Mouse (Mus musculus): ENCODE data around the gene Zfp462. TPM values are rescaled to one million over a fixed set of nuclear protein-coding genes. Genes with fewer than 3 reads are reported as not detected.

Zfp462 gene
- total RNA-seq, 2 experiments from 2014 or later, result 20.9 to 27.4 TPM

DNA sequence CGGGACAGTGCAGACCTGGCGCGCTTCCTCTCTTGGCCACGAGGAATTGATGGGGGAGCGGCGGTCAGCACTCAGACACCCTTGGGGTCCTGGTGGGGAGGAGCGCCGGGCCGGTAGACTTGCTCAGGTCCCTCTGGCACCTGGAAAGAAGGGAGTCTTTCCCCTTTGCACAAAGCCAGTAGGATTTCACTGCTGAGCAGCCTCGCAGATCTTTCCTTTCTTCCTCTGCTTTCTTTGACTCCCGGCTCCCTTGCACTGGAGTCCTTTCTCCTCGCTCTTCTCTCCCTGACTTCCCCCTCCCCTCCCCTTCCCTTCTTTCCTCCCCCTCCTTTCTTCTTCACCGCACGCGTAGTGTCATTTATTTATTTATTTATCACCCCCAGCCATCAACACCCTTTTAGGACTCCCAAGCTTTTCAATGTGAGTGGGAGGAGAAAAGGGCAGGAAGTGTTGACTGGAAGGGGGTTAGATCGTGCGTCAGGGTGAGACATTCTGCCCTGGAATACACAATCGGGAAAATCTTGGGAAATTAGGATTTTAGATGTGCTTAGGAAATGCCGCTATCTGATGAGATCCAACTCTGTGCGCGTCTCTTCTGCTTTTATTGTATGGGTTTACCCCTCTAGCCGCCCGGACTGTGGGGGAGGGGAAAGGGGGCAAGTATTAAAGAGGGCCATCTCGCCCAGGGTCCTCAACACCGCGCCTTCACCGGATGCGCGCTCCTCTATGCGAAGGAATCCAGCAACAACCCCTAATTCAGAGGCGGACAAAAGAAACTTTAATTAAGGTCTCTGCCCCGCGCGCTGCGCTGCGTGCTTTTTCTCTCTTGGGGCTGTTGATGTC is 976 bp downstream of the Zfp462 start:
- no peak for TF ChIP-seq CTCF (IDR thresholded peaks at IDR 0.05)
- peak overlapping the region; percentile 86 for H3K4me3 ChIP-seq
- peak overlapping the region; percentile 89 for H3K27ac ChIP-seq
- peak; percentile 53 for DNase-seq
- intact Hi-C loops (cut with DNase I), result loop anchor here (5.0 to 10.0 kb wide), 3 partner anchors 86 to 611 kb away; no protein-coding TSS in a partner anchor

DNA sequence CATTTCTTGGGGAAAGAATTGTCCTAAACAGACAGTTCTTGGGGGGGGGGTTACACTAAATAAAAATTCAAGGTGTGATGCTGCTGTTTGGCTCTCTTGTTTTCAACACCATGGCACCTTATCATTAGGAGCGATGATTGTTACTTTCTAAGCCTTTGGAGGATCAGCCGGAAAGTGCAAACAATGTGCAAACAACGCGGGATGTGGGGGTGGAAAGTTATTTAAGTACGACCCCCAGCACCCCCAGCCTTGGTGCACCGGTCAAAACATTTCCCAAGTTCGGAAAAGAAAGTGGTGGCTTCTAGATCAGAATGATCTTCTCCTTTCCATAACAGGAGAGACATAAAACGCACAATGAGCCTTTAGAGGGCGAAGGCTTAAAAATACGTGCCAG is 1.8 kb downstream of the Zfp462 start:
- Histone ChIP-seq H3K4me3 (peak overlapping the region; percentile 86), H3K27ac (peak overlapping the region; percentile 89)
- DNase-seq, result no peak
- intact Hi-C loops (cut with DNase I), result loop anchor here (5.0 to 10.0 kb wide), 3 partner anchors 86 to 612 kb away; no protein-coding TSS in a partner anchor
- TF ChIP-seq CTCF (IDR thresholded peaks at IDR 0.05), result no peak

DNA sequence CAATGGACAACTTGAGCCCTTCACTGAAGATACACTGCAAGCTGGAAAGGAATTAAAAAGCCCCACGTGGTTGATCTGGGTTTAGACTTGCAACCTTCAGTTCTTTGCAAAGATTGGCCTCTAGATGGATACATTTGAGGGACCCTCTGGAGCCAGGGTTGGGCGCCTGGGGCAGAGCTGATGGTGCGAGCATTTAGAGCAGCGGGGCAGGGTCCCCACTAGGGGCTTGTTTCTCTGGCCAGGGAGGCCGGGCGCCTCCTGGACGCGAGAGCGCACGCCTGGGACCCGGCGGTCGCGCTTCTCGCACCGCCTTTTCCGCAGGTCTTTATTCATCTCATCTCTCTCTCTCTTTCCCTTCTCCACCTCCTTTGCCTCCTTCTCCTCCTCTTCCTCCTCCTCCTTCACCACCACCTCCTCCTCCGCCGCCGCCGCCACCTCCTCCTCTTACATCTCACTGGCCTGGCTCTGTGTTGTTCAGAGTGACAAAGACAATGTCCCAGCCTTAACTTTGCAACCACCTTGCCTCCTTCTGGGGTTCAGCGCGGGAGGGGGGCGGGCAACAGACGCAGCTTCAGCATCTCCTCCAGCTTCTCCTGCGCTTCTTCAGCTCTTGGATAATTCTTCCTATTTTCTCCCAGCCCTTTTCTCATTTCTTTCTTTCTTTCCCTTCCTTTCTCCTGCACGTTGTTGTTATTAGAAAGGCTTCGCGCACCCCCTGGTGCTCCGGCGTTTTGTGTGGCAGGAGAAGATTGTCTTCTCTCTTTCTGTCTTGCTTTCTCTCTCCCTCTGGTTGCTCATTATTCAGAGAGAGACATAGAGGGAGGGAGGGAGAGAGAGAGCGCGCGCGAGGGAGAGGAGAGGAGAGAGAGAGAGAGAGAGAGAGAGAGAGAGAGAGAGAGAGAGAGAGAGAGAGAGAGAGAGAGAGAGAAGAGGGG is 2.5 kb downstream of the Zfp462 start:
- peak; percentile 35; the same call in 1 of the 2 replicates for TF ChIP-seq CTCF (IDR thresholded peaks at IDR 0.05)
- H3K4me3 ChIP-seq, result peak overlapping the region; percentile 86
- intact Hi-C loops (cut with DNase I), result loop anchor here (5.0 to 10.0 kb wide), 3 partner anchors 85 to 613 kb away; no protein-coding TSS in a partner anchor
- peak overlapping the region; percentile 89 for H3K27ac ChIP-seq
- peak; percentile 50 for DNase-seq

DNA sequence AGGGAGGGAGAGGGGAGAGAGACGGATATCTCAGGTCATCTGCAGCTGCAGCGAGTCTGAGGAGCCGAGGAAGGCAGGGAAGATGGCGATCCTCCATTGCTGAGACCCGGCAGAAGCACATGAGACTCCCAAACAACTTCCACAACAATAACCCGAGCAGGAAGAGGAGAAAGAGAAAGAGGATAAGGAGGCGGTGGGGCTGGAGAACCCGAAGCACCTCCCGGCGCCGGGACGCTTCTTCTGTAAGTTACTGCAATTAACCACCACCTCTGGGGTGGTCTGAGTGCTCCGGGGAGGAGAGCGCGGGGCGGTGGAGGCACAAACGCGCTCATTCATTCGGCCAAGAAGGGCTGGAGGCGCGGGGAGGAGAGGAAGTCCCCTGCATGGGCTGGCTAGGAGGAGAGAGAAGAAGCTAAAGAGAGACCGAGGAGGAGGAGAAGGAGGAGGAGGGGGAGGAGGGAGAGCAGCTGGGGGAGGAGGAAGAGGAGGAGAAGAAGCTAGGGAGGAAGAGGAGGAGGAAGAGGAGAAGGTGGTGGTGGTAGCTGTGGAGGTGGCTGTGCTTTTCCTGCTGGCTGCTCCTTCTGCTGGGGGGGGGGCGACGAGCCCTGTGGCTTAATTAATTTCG is 3.3 kb downstream of the Zfp462 start:
- no peak for TF ChIP-seq CTCF (IDR thresholded peaks at IDR 0.05)
- intact Hi-C loops (cut with DNase I), result loop anchor here (5.0 to 10.0 kb wide), 3 partner anchors 84 to 613 kb away; no protein-coding TSS in a partner anchor
- H3K4me3 ChIP-seq, result peak overlapping the region; percentile 86
- peak; percentile 56 for DNase-seq
- H3K27ac ChIP-seq, result peak overlapping the region; percentile 89

DNA sequence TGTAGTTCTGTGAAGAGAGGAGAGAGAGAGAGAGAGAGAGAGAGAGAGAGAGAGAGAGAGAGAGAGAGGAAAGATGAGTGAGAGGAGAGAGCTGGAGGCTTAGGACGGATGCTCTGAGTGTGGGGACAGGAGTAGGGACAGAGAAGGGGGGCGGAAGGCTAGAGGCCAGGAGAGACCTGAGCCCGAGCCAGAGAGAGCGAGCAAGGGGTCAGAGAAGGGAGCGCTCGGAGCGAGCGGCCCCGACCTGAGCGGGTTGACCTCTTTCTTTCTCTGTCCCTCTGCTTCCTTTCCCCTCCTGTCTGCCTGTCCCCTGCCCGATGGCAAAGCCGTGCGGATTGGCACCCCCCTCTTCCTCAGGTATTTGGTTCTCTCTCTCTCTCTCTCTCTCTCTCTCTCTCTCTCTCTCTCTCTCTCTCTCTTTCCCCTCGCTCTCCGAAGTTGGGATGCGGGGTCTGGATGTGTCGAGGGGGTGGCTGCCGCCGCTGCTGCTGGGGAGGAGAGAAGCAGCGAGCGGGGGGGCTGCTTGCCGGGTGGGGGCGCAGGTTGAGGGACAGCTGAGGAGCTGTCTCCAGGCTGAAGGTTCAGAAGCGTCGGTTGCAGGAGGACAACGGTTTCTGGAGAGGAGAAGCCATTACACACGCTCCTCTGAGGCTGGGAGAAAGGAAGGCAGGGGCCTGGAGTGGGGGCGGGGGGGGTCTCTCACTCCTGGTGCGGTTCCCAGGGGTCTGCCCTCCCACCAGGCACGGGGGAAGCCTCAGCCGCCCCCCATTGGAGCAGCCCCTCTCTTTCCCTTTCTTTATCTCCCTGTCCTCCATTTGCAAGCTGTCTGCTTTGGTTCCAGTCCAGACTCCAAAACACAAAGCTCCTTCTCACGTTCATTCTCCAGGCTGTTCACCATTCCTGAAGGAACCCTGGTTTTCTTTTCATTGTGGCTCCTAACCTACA is 4.0 kb downstream of the Zfp462 start:
- TF ChIP-seq CTCF (IDR thresholded peaks at IDR 0.05), result no peak
- H3K27ac ChIP-seq, result peak overlapping the region; percentile 89
- peak; percentile 67 for DNase-seq
- intact Hi-C loops (cut with DNase I), result loop anchor here (5.0 to 10.0 kb wide), 3 partner anchors 83 to 614 kb away; no protein-coding TSS in a partner anchor
- peak overlapping the region; percentile 86 for H3K4me3 ChIP-seq

DNA sequence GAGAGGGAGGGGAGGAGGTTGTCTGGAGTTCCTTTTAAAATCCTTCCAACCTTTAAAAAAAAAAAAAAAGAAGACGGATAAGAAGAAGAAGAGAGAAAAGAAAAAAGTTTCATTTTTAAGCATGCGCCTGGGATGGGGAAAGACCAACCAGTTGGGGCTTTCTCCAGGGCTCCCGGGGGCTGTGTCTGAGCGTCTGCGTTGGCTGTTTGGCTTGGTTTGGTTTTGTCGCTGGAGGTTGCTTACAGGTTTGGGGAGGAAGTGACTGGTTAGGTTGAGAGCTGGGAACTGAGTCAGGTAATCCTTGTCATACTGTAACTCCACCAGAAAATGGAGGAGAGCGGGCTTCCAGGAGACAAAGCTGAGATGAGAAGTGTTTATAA is 4.7 kb downstream of the Zfp462 start:
- H3K4me3 ChIP-seq, result peak overlapping the region; percentile 86
- intact Hi-C loops (cut with DNase I), result loop anchor here (5.0 to 10.0 kb wide), 3 partner anchors 83 to 615 kb away; no protein-coding TSS in a partner anchor
- TF ChIP-seq CTCF (IDR thresholded peaks at IDR 0.05), result no peak
- peak; percentile 29 for DNase-seq
- H3K27ac ChIP-seq, result peak overlapping the region; percentile 89

DNA sequence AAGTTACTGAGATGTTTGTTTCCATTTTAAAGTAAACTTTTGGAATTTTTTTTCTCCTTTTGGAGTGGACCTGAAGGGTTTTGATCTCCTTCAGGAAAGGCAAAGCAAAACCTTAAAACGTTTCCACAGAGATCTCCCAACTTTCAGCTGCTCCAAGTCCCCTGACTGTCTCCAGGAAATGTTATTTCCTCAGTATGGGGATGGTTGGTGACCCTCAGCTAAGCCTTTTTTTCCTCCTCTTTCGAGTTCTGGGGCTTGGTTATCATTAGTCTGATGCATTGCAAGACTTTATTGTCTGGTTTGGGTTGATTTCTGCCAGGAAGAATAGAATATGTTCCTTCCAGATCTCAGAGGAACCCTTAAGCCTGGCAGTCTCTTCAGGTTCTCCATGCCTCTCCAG is 5.3 kb downstream of the Zfp462 start:
- peak overlapping the region; percentile 86 for H3K4me3 ChIP-seq
- intact Hi-C loops (cut with DNase I), result no loop called here
- no peak for TF ChIP-seq CTCF (IDR thresholded peaks at IDR 0.05)
- H3K27ac ChIP-seq, result peak overlapping the region; percentile 89
- no peak for DNase-seq

DNA sequence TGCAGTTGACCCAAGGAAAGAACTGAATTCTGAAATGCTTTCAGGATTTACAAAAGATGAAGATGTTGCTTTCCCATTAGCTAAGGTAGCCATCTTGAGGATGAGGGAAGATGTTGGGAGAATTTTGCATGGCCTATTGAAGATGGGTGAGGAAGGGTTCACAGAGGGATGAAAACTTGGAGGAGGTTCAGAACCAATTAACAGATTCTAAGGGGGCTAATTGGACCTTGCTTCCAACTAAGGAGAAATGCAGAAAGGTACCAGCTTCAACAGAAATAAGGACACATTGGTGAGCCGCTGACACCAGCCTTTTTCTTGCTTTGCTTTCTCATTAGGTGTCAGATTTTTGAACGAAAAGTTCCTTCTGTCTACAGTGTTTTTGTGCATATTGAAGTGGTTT is 6.0 kb downstream of the Zfp462 start:
- Histone ChIP-seq H3K27ac (no peak overlapping the region; the same call in 1 of the 2 replicates), H3K4me3 (no peak overlapping the region)
- no peak for TF ChIP-seq CTCF (IDR thresholded peaks at IDR 0.05)
- intact Hi-C loops (cut with DNase I), result no loop called here
- no peak for DNase-seq

DNA sequence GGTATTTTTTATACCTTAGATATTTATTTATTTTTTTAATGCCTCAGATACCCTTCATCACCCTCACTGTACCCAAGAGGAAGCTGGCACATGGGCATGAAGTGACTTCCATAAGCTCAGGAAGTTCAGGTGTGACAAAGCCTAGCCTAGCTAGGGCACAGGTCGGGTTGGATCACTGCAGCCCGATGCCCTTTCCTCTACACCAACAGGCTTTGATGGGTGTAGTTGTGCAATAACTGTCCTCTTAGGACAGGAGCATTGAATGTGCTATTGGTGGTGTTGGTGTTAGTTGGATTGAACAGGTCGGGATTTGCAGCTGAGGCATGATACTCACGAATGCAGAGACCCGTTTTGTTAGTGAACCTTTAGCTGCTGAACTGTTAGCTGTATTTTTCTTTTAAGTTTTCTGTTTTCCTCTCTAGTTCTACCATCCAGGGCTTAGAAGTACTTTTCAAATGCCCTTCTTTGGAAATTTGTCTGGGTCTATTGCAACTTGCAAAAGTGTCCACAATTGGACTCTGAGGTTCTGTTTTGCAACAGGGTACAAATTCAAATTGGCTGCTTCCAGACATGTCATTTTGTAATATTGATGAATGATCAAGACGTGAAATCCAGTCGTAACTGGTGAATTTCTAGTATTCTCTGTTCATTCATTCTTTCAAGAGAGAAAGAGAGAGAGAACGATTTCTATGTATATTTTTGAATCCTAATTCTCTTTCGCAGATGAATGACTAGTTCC is 9.0 kb downstream of the Zfp462 start:
- no peak for TF ChIP-seq CTCF (IDR thresholded peaks at IDR 0.05)
- DNase-seq, result no peak
- peak overlapping the region; percentile 56 for H3K27ac ChIP-seq
- no peak overlapping the region; the same call in 1 of the 2 replicates for H3K4me3 ChIP-seq
- intact Hi-C loops (cut with DNase I), result no loop called here

DNA sequence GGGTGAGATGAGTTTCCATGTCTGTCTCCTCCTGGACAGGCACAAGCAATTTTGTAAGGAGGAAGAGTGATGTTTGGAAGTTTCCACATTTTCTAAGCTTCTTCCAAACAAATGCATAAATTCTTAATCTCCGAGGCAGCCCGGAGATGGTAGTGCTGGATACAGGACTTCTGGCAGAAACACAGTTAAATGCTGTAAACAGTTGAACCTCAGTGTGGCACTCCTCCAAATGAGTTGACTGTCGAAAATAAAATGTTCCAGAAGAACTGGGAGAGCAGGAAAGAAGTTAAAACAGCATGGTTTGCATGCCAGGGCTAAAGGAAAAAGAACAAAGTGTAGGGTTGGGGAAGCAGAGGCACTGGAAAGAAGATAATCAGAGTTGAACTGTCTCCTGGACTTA is 9.6 kb downstream of the Zfp462 start:
- intact Hi-C loops (cut with DNase I), result no loop called here
- DNase-seq, result no peak
- Histone ChIP-seq H3K4me3 (no peak overlapping the region), H3K27ac (peak overlapping the region; percentile 56)
- TF ChIP-seq CTCF (IDR thresholded peaks at IDR 0.05), result no peak

Measured in gastrocnemius, adult 2 months (tissue).